Mouse (Mus musculus): ENCODE data around the gene Ddx5.

DNA sequence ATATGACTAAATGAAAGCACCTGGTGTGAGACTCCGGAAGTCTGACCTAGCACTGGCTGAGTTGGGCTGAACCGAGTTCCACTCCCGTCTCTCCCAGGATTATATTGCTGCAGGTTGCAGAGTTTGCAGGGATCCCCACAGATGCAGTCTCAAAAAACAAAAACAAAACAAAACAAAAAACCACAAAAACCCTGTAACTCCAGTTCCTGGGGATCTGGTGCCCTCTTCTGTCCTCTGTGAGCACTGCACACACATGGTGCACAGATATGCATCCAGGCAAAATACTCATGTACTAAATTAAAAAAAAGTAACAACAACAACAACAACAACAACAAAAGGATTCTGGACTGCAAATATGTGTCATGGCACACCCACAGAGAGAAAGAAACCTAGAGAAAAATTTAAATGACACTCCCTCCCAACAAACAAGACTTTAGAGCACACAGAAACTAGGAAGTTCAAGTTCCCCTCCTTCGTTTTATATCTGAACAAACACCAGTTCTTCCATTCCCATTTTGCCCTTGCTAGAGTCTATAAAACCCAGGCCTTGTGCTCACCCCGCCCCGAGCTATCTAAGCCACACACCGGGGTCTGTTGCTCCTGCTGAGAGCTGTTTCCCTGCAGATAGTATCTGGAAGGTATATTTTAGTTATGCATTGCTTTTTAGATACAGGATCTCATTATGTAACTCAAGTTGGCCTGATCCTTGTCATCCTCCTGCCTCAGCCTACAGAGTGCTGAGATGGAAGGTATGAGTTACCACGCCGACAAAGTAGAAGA lies 18.6 kb downstream of the Ddx5 start:
- TF ChIP-seq POLR2AphosphoS2 (IDR thresholded peaks at IDR 0.05; ENCODE audit: insufficient read length, low read depth) = no peak
- TF ChIP-seq E2F4 (IDR thresholded peaks at IDR 0.05; ENCODE audit: insufficient read depth) = no peak
- no peak for TF ChIP-seq POLR2A (IDR thresholded peaks at IDR 0.05; ENCODE audit: insufficient read length, low read depth)
- no peak for TF ChIP-seq MAX (IDR thresholded peaks at IDR 0.05; ENCODE audit: low read depth)
- TF ChIP-seq USF1 (IDR thresholded peaks at IDR 0.05; ENCODE audit: low read depth) = no peak
